Mouse (Mus musculus) liver, postnatal 0 days (tissue): ENCODE results near the gene Spop. TPM values are rescaled to one million over a fixed set of nuclear protein-coding genes. Genes with fewer than 3 reads are reported as not detected.

ENCODE experiments used
- ATAC-seq: fragments of 200-750 bp; cut with Nextera tagmentation; 2 replicates; pipeline ENCODE4 v1.8.0; 2017; ENCODE audit warnings: mild to moderate bottlenecking, moderate library complexity
- DNase-seq: peaks from one replicate; pipeline ENCODE4 v3.0.0-alpha.2; 2016
- H3K27ac ChIP-seq: fragments of 300-500 bp; sonication (generic); 2 replicates; pipeline ENCODE4 v1.5.1; 2014; ENCODE audit warnings: antibody characterized with exemption, moderate library complexity, mild to moderate bottlenecking, low read depth
- H3K27me3 ChIP-seq: fragments of 300-500 bp; sonication (generic); 2 replicates; pipeline ENCODE4 v1.6.1; 2014; ENCODE audit warnings: low read length, control low read depth, mixed read lengths; ENCODE audit not compliant: insufficient read depth
- H3K36me3 ChIP-seq: fragments of 300-500 bp; sonication (generic); replicated peaks from 2 replicates; pipeline ENCODE4 v1.6.1; 2014; ENCODE audit warnings: mild to moderate bottlenecking, control low read depth, low read length, moderate library complexity, mixed read lengths; ENCODE audit not compliant: insufficient read depth
- H3K4me1 ChIP-seq: fragments of 300-500 bp; sonication (generic); 2 replicates; pipeline ENCODE4 v1.6.1; 2014; ENCODE audit warnings: antibody characterized with exemption, mild to moderate bottlenecking, control low read depth; ENCODE audit not compliant: insufficient read depth
- H3K4me2 ChIP-seq: fragments of 300-500 bp; sonication (generic); 2 replicates; pipeline ENCODE4 v1.6.1; 2014; ENCODE audit warnings: low read depth, mild to moderate bottlenecking, low read length, moderate library complexity, mixed read lengths
- H3K4me3 ChIP-seq: fragments of 300-500 bp; sonication (generic); 2 replicates; pipeline ENCODE4 v1.5.1; 2014; ENCODE audit warnings: low read depth, low read length
- H3K9ac ChIP-seq: fragments of 300-500 bp; sonication (generic); replicated peaks from 2 replicates; pipeline ENCODE4 v1.6.1; 2014; ENCODE audit warnings: mild to moderate bottlenecking, moderate library complexity
- H3K9me3 ChIP-seq: fragments of 300-500 bp; sonication (generic); 2 replicates; pipeline ENCODE4 v1.6.1; 2016; ENCODE audit warnings: mild to moderate bottlenecking, control low read depth, low read length, mixed read lengths
- CTCF ChIP-seq: sonication (generic); IDR thresholded peaks from 2 replicates; pipeline ENCODE4 v1.5.1; 2016; ENCODE audit warnings: antibody characterized with exemption, low read depth
- EP300 ChIP-seq: IDR thresholded peaks from 2 replicates; pipeline ENCODE4 v1.6.1; 2016; ENCODE audit warnings: antibody characterized with exemption, low read depth, mild to moderate bottlenecking
- WGBS: fragments of 180-500 bp; shearing (Covaris S2); extraction: QIAGEN DNeasy Blood & Tissue Kit; methylation state at CpG from one replicate; pipeline ENCODE4 v1.1.7; 2014; ENCODE audit not compliant: insufficient replicate concordance; 5-methylcytosine and 5-hydroxymethylcytosine counted together
- polyA plus RNA-seq: library from polyadenylated mRNA; unstranded; fragments of >200 nt; fragmentation: Nextera tagmentation; extraction: Ambion mirVana; gene quantifications from 2 replicates; pipeline ENCODE4 v1.2.1, GENCODE M21; 2015

The Spop gene
- polyA plus RNA-seq, 1 experiment from 2014 or later = 53.2 TPM

- TF ChIP-seq EP300 (no peak), CTCF (no peak)
- Histone ChIP-seq H3K4me2 (no peak overlapping the region), H3K27me3 (peaks cover 14% of the 10 kb centered on the region)
Measured at GRCm38 (mm10) chr11:95508211-95508926, 94.5 kb downstream of the Spop start.

GRCm38 (mm10) chr11:95509126-95509717 is 95.3 kb downstream of the Spop start:
- H3K4me1 ChIP-seq = peaks cover 7% of the 10 kb centered on the region; the same call in 1 of the 2 replicates
- no peak overlapping the region for H3K4me3 ChIP-seq
- H3K4me2 ChIP-seq = no peak overlapping the region
- no peak for TF ChIP-seq EP300
- peak; percentile 59 for TF ChIP-seq CTCF
- H3K27ac ChIP-seq = no peak overlapping the region
- H3K36me3 ChIP-seq = no peaks in the 10 kb centered on the region
- DNase-seq (no peak), ATAC-seq (no peak)
- peaks cover 23% of the 10 kb centered on the region for H3K27me3 ChIP-seq
- whole genome bisulfite sequencing = 58% methylated on average over 6 of the region's 6 CpGs
- H3K9me3 ChIP-seq = no peaks in the 10 kb centered on the region
- H3K9ac ChIP-seq = no peak overlapping the region

More at GRCm38 (mm10) chr11:95508211-95508926, 94.5 kb downstream of the Spop start:
- no peak overlapping the region for H3K9ac ChIP-seq
- no peak for DNase-seq
- H3K4me3 ChIP-seq = no peak overlapping the region
- no peaks in the 10 kb centered on the region for H3K36me3 ChIP-seq
- no peak overlapping the region for H3K27ac ChIP-seq
- 52% methylated on average over 13 of the region's 13 CpGs for WGBS
- H3K9me3 ChIP-seq = no peaks in the 10 kb centered on the region
- H3K4me1 ChIP-seq = no peaks in the 10 kb centered on the region
- no peak for ATAC-seq

GRCm38 (mm10) chr11:95510631-95511030 is 96.8 kb downstream of the Spop start:
- H3K9me3 ChIP-seq = no peaks in the 10 kb centered on the region

GRCm38 (mm10) chr11:95511919-95512318 is 98.0 kb downstream of the Spop start:
- Histone ChIP-seq H3K27ac (no peak overlapping the region), H3K4me2 (no peak overlapping the region), H3K9me3 (no peaks in the 10 kb centered on the region), H3K9ac (no peak overlapping the region), H3K4me3 (no peak overlapping the region), H3K4me1 (peaks cover 13% of the 10 kb centered on the region), H3K27me3 (peaks cover 48% of the 10 kb centered on the region), H3K36me3 (no peaks in the 10 kb centered on the region)
- no peak for DNase-seq
- no peak for ATAC-seq
- TF ChIP-seq EP300 (no peak), CTCF (no peak)
- WGBS = 70% methylated on average over 1 of the region's 1 CpGs

More at GRCm38 (mm10) chr11:95510631-95511030, 96.8 kb downstream of the Spop start:
- 82% methylated on average over 12 of the region's 12 CpGs for WGBS
- Histone ChIP-seq H3K9ac (no peak overlapping the region), H3K4me2 (no peak overlapping the region), H3K36me3 (no peaks in the 10 kb centered on the region), H3K27me3 (peaks cover 37% of the 10 kb centered on the region), H3K4me3 (no peak overlapping the region), H3K4me1 (peaks cover 13% of the 10 kb centered on the region), H3K27ac (no peak overlapping the region)
- no peak for TF ChIP-seq CTCF
- TF ChIP-seq EP300 = no peak
- DNase-seq (no peak), ATAC-seq (no peak)

- 66% methylated on average over 6 of the region's 6 CpGs for WGBS
- DNase-seq = no peak
- TF ChIP-seq CTCF (no peak), EP300 (no peak)
- ATAC-seq = no peak
- H3K4me3 ChIP-seq = no peak overlapping the region
- H3K9ac ChIP-seq = no peak overlapping the region
- no peak overlapping the region for H3K27ac ChIP-seq
- peaks cover 13% of the 10 kb centered on the region for H3K4me1 ChIP-seq
- H3K36me3 ChIP-seq = no peaks in the 10 kb centered on the region
- peaks cover 53% of the 10 kb centered on the region for H3K27me3 ChIP-seq
- no peak overlapping the region for H3K4me2 ChIP-seq
- no peaks in the 10 kb centered on the region for H3K9me3 ChIP-seq
Measured at GRCm38 (mm10) chr11:95512383-95512782, 98.5 kb downstream of the Spop start.

GRCm38 (mm10) chr11:95513461-95514297 is 99.8 kb downstream of the Spop start:
- peaks cover 50% of the 10 kb centered on the region for H3K27me3 ChIP-seq
- peak; percentile 7; the same call in 1 of the 2 replicates for ATAC-seq
- peak overlapping the region; percentile 79 for H3K4me2 ChIP-seq
- H3K4me1 ChIP-seq = peaks cover 13% of the 10 kb centered on the region
- TF ChIP-seq EP300 = no peak
- no peak for TF ChIP-seq CTCF
- H3K4me3 ChIP-seq = peak overlapping the region; percentile 50
- no peak for DNase-seq
- H3K27ac ChIP-seq = no peak overlapping the region
- H3K9me3 ChIP-seq = no peaks in the 10 kb centered on the region
- no peaks in the 10 kb centered on the region for H3K36me3 ChIP-seq
- no peak overlapping the region for H3K9ac ChIP-seq
- WGBS = 2% methylated on average over 64 of the region's 66 CpGs
